8 mouse cellular contexts compared by ENCODE assay signal in genomic region chr7:80024521-80025390, GRCm38 (mm10). TPM values are rescaled to one million over a fixed set of nuclear protein-coding genes. Genes with fewer than 3 reads are reported as not detected.
DNase-seq lines count a peak whose midpoint lies in the region.

Gene Zfp710 (plus strand): TSS chr7:80024814.

- DNase-seq in adipocyte (ENCODE audit: low spot score) = peak; percentile 77
- DNase-seq in embryo, embryonic 11 days = peak; percentile 88
- DNase-seq in gastrocnemius, postnatal 14 days = peak; percentile 90
- peak; percentile 49 for DNase-seq in induced T-regulatory cell, adult 2 months (ENCODE audit: low read depth)
- peak; percentile 68 to 69 for DNase-seq in left cerebral cortex, postnatal 36 days (ENCODE audit: low spot score in 2 of 2)
- DNase-seq in mesoderm, embryonic 11.5 days (ENCODE audit: low read depth, low spot score) = peak; percentile 90
- peak; percentile 61 to 63 for DNase-seq in right cerebral cortex, postnatal 36 days (ENCODE audit: low spot score in 2 of 2)
- DNase-seq in yolk sac, embryonic 10.5 days (ENCODE audit: low spot score) = peak; percentile 91

- intact Hi-C loops in gastrocnemius, postnatal 14 days (cut with DNase I; ENCODE audit: low total_unique reads) = loop anchor here (5.0 to 10.0 kb wide), 2 partner anchors 48 to 200 kb away; no protein-coding TSS in a partner anchor
- intact Hi-C loops in left cerebral cortex, postnatal 36 days (cut with DNase I) = loop anchor here (2.0 kb wide), 1 partner anchor 60 kb away; no protein-coding TSS in a partner anchor

RNA-seq across cellular contexts. Expression of gene Zfp710, which starts in this region (rescaled TPM):
- 10 to 100 TPM; 14.1 to 15.5 TPM for total RNA-seq in gastrocnemius, postnatal 14 days (2021)
- total RNA-seq in left cerebral cortex, postnatal 36 days (2021) = 10 to 100 TPM; 18.4 to 20.2 TPM

Comparison
In these comparisons a context has a peak if more than half of its experiments do, and no peak if none do; other contexts are left out.
1. Peak in every context shown above with its lines: DNase-seq.